ENCODE assay signal across 31 mouse cellular contexts in the genomic region with DNA sequence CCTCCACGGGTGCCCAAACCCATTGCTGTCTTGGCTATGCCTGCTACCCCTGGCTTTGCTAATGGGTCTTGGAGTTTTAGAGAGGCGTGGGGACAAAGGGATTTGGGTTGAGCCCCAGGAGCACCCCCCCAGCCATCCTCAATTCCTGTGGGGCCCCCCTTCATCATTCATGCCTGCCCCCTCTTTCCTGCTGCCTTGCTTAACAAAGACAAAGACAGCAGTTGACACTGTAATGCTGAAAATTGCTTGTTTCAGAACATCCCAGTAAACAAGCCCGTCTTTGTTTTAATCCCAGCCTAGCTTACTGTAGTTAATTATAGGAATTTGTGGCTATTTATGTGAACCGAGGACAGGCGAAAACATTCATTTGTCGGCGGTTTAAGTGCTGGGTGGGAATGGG. TPM values are rescaled to one million over a fixed set of nuclear protein-coding genes. Genes with fewer than 3 reads are reported as not detected.
DNase-seq lines count a peak whose midpoint lies in the region; ATAC-seq lines count a peak whose summit lies in the region.
"Had no signal": no experiment of that assay in that cellular context is flagged by ENCODE, and none has a peak within 500 bp of the region (broad histone marks: within the 10 kb centered on the region; RNA-seq: fewer than 3 reads in every experiment).

No protein-coding gene starts in this region.

- no peak overlapping the region for H3K27ac ChIP-seq in forebrain, embryonic 13.5 days
- no peak overlapping the region for H3K27ac ChIP-seq in forebrain, embryonic 10.5 days
- H3K27ac ChIP-seq in hindbrain, embryonic 16.5 days (ENCODE audit: low read depth, low read length): no peak overlapping the region
- H3K27ac ChIP-seq in hindbrain, embryonic 11.5 days (ENCODE audit: low read depth, low read length): no peak overlapping the region
- no peak overlapping the region for H3K27ac ChIP-seq in forebrain, embryonic 16.5 days (ENCODE audit: low read length)
- H3K27ac ChIP-seq: gastrocnemius, adult 2 months; limb, embryonic 12.5 days; liver, embryonic 15.5 days; midbrain, embryonic 13.5 days; stomach, embryonic 15.5 days had no signal

- no peak overlapping the region for H3K4me3 ChIP-seq in forebrain, embryonic 13.5 days
- no peak overlapping the region for H3K4me3 ChIP-seq in forebrain, embryonic 10.5 days
- H3K4me3 ChIP-seq in hindbrain, embryonic 16.5 days (ENCODE audit: low read length): no peak overlapping the region
- no peak overlapping the region for H3K4me3 ChIP-seq in hindbrain, embryonic 11.5 days (ENCODE audit: low read depth, low read length)
- H3K4me3 ChIP-seq in forebrain, embryonic 16.5 days (replicated peaks; ENCODE audit: low read length): no peak overlapping the region
- H3K4me3 ChIP-seq: gastrocnemius, adult 2 months; limb, embryonic 12.5 days; liver, embryonic 15.5 days; midbrain, embryonic 13.5 days; stomach, embryonic 15.5 days had no signal

- no peaks in the 10 kb centered on the region for H3K36me3 ChIP-seq in forebrain, embryonic 13.5 days (ENCODE audit: poor library complexity, severe bottlenecking)
- H3K36me3 ChIP-seq in forebrain, embryonic 10.5 days (replicated peaks): no peaks in the 10 kb centered on the region
- no peaks in the 10 kb centered on the region for H3K36me3 ChIP-seq in hindbrain, embryonic 16.5 days (ENCODE audit: control insufficient read depth, insufficient read depth, low read length)
- H3K36me3 ChIP-seq in hindbrain, embryonic 11.5 days (ENCODE audit: control insufficient read depth, insufficient read depth, low read length): no peaks in the 10 kb centered on the region
- H3K36me3 ChIP-seq in forebrain, embryonic 16.5 days (ENCODE audit: control insufficient read depth, insufficient read depth): no peaks in the 10 kb centered on the region
- H3K36me3 ChIP-seq: G1E; limb, embryonic 12.5 days; liver, embryonic 15.5 days; midbrain, embryonic 13.5 days; stomach, embryonic 15.5 days had no signal

- ATAC-seq in forebrain, embryonic 13.5 days: peak; percentile 33; the same call in 1 of the 2 replicates
- ATAC-seq in hindbrain, embryonic 16.5 days: peak; percentile 48
- ATAC-seq in hindbrain, embryonic 11.5 days (ENCODE audit: low FRiP score): no peak
- peak; percentile 47; the same call in 1 of the 2 replicates for ATAC-seq in forebrain, embryonic 16.5 days
- ATAC-seq: intestine, postnatal 0 days; midbrain, embryonic 13.5 days; Patski had no signal

- no peak overlapping the region; the same call in 1 of the 2 replicates for H3K9ac ChIP-seq in forebrain, embryonic 13.5 days
- no peak overlapping the region for H3K9ac ChIP-seq in hindbrain, embryonic 16.5 days (ENCODE audit: low read depth, low read length)
- H3K9ac ChIP-seq in hindbrain, embryonic 11.5 days (ENCODE audit: low read depth, low read length): no peak overlapping the region
- H3K9ac ChIP-seq in forebrain, embryonic 16.5 days (replicated peaks; ENCODE audit: low read depth, low read length): no peak overlapping the region
- H3K9ac ChIP-seq: limb, embryonic 12.5 days; liver, embryonic 15.5 days; lung, embryonic 14.5 days; midbrain, embryonic 13.5 days; stomach, embryonic 15.5 days had no signal

- H3K4me1 ChIP-seq in forebrain, embryonic 13.5 days: peaks cover 12% of the 10 kb centered on the region
- peaks cover 12% of the 10 kb centered on the region; the same call in 1 of the 2 replicates for H3K4me1 ChIP-seq in forebrain, embryonic 10.5 days
- H3K4me1 ChIP-seq in hindbrain, embryonic 16.5 days (ENCODE audit: control insufficient read depth, insufficient read depth, low read depth, low read length): no peaks in the 10 kb centered on the region; the same call in 1 of the 2 replicates
- no peaks in the 10 kb centered on the region for H3K4me1 ChIP-seq in hindbrain, embryonic 11.5 days (replicated peaks; ENCODE audit: control insufficient read depth, insufficient read depth, low read length)
- peaks cover 6% of the 10 kb centered on the region; the same call in 1 of the 2 replicates for H3K4me1 ChIP-seq in forebrain, embryonic 16.5 days (replicated peaks; ENCODE audit: control insufficient read depth, insufficient read depth, low read length)
- H3K4me1 ChIP-seq: limb, embryonic 12.5 days; liver, embryonic 15.5 days; stomach, embryonic 15.5 days had no signal

- WGBS in forebrain, embryonic 13.5 days: 17% methylated on average over 7 of the region's 7 CpGs
- WGBS in forebrain, embryonic 10.5 days: 51% methylated on average over 7 of the region's 7 CpGs
- WGBS in hindbrain, embryonic 16.5 days: 56% methylated on average over 7 of the region's 7 CpGs
- WGBS in hindbrain, embryonic 11.5 days: 72% methylated on average over 7 of the region's 7 CpGs
- 10% methylated on average over 7 of the region's 7 CpGs for WGBS in forebrain, embryonic 16.5 days

- H3K27me3 ChIP-seq in forebrain, embryonic 13.5 days: peaks cover 11% of the 10 kb centered on the region
- H3K27me3 ChIP-seq in forebrain, embryonic 10.5 days (ENCODE audit: poor library complexity, severe bottlenecking): peaks cover 9% of the 10 kb centered on the region; the same call in 1 of the 2 replicates
- no peaks in the 10 kb centered on the region for H3K27me3 ChIP-seq in hindbrain, embryonic 16.5 days (replicated peaks; ENCODE audit: control insufficient read depth, insufficient read depth, low read length)
- no peaks in the 10 kb centered on the region for H3K27me3 ChIP-seq in hindbrain, embryonic 11.5 days (ENCODE audit: control insufficient read depth, insufficient read depth, low read length)
- H3K27me3 ChIP-seq in forebrain, embryonic 16.5 days (replicated peaks; ENCODE audit: control insufficient read depth, insufficient read depth, low read length): peaks cover 4% of the 10 kb centered on the region
- H3K27me3 ChIP-seq: liver, embryonic 15.5 days; midbrain, embryonic 13.5 days; Patski; stomach, embryonic 15.5 days had no signal

- no peaks in the 10 kb centered on the region for H3K9me3 ChIP-seq in forebrain, embryonic 13.5 days (replicated peaks)
- H3K9me3 ChIP-seq in forebrain, embryonic 10.5 days: no peaks in the 10 kb centered on the region
- no peaks in the 10 kb centered on the region for H3K9me3 ChIP-seq in hindbrain, embryonic 16.5 days (ENCODE audit: control insufficient read depth, low read length)
- H3K9me3 ChIP-seq in hindbrain, embryonic 11.5 days (ENCODE audit: control insufficient read depth, low read length): no peaks in the 10 kb centered on the region
- H3K9me3 ChIP-seq in forebrain, embryonic 16.5 days (ENCODE audit: control insufficient read depth, low read length): no peaks in the 10 kb centered on the region
- H3K9me3 ChIP-seq: limb, embryonic 12.5 days; liver, embryonic 15.5 days; midbrain, embryonic 13.5 days; stomach, embryonic 15.5 days had no signal

- DNase-seq in forebrain, embryonic 10.5 days (ENCODE audit: extremely low spot score, low spot score): no peak
- no peak for DNase-seq in hindbrain, embryonic 11.5 days (ENCODE audit: low spot score)
- no peak for DNase-seq in lung, postnatal 25 days (ENCODE audit: low spot score)
- DNase-seq in adrenal gland, adult 2 months: no peak
- DNase-seq: adrenal gland, postnatal 25 days; cerebellum, adult 2 months; cerebellum, postnatal 14 days; gastrocnemius, adult 2 months; gastrocnemius, postnatal 36 days; heart, adult 18-20 months; heart, postnatal 36 days; kidney, adult 9 months; kidney, postnatal 10 days; layer of hippocampus, adult 9-11 months; lung, embryonic 14.5 days; lung, postnatal 36 days; right cerebral cortex, postnatal 25 days had no signal

- H3K4me2 ChIP-seq in forebrain, embryonic 13.5 days: no peak overlapping the region
- H3K4me2 ChIP-seq in hindbrain, embryonic 16.5 days (ENCODE audit: low read length): no peak overlapping the region
- H3K4me2 ChIP-seq in hindbrain, embryonic 11.5 days (replicated peaks; ENCODE audit: low read depth, low read length): no peak overlapping the region
- H3K4me2 ChIP-seq in forebrain, embryonic 16.5 days (ENCODE audit: low read length): no peak overlapping the region
- H3K4me2 ChIP-seq: heart, embryonic 11.5 days; limb, embryonic 12.5 days; liver, embryonic 15.5 days; lung, embryonic 14.5 days; midbrain, embryonic 13.5 days; stomach, embryonic 15.5 days had no signal

RNA-seq across cellular contexts. Expression of a gene that starts 50.7 kb away (rescaled TPM):
- 1.3 and 2.4 TPM in 2 replicates for polyA plus RNA-seq in forebrain, embryonic 13.5 days (2015; fragmentation: Nextera tagmentation; extraction: Ambion mirVana)
- polyA plus RNA-seq in forebrain, embryonic 10.5 days (2016; fragmentation: Nextera tagmentation; extraction: Ambion mirVana): 4.4 and 4.9 TPM in 2 replicates
- 8.0 and 9.4 TPM in 2 replicates for polyA plus RNA-seq in hindbrain, embryonic 16.5 days (2015; fragmentation: Nextera tagmentation; extraction: Ambion mirVana)
- 23.2 and 25.5 TPM in 2 replicates for polyA plus RNA-seq in hindbrain, embryonic 11.5 days (2014; fragmentation: Nextera tagmentation; extraction: Ambion mirVana)
- 0.30 and 0.45 TPM in 2 replicates for polyA plus RNA-seq in forebrain, embryonic 16.5 days (2015; fragmentation: Nextera tagmentation; extraction: Ambion mirVana)
- 1 to 10 TPM; 2.6 to 3.1 TPM for total RNA-seq in adrenal gland, adult 2 months (2021)
- polyA plus RNA-seq in adrenal gland, adult 2 months (2012; rRNA removed): 7.5 and 10.8 TPM in 2 replicates
- total RNA-seq: gastrocnemius, adult 2 months; gastrocnemius, postnatal 36 days; left cerebral cortex, postnatal 14 days; liver, adult 2 months; monocyte, adult 5-6 weeks had no signal
- polyA plus RNA-seq: liver, adult 2 months; liver, embryonic 15.5 days had no signal
